Mouse (Mus musculus): Measurements from ENCODE around the gene Sgcd. TPM values are rescaled to one million over a fixed set of nuclear protein-coding genes. Genes with fewer than 3 reads are reported as not detected.

The Sgcd gene
- polyA plus RNA-seq, 1 experiment from 2014 or later, result 0.09 TPM

DNA sequence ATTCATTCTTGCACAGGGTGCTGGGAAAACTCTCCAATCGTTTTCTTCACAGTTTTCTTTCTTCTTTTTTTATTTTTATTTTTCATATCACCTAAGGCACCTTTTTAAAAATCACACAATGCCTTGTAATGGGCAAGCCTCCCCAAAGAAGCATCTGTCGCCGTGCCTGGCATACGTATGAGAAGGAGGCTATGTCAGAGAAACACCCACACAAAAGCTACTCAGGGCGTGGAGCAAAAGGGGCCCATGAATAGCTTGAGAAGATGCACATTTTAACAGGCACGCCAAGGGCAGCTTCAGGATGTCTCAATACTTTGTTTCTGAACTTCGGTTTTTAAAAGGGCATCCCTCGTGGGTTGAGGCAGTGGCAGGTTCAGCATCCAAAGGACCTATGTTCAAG lies 777.2 kb downstream of the Sgcd start:
- Histone ChIP-seq H3K4me3 (ENCODE audit: low read depth, low read length) (no peak overlapping the region), H3K27ac (ENCODE audit: low read depth) (no peak overlapping the region), H3K4me1 (ENCODE audit: insufficient read depth) (no peaks in the 10 kb centered on the region), H3K9ac (replicated peaks) (no peak overlapping the region), H3K27me3 (ENCODE audit: insufficient read depth, low read length) (no peaks in the 10 kb centered on the region), H3K36me3 (replicated peaks; ENCODE audit: insufficient read depth, low read length) (no peaks in the 10 kb centered on the region), H3K9me3 (ENCODE audit: low read length) (no peaks in the 10 kb centered on the region), H3K4me2 (ENCODE audit: low read depth, low read length) (no peak overlapping the region)
- TF ChIP-seq EP300 (IDR thresholded peaks at IDR 0.05; ENCODE audit: low read depth), result no peak
- no peak for TF ChIP-seq CTCF (IDR thresholded peaks at IDR 0.05; ENCODE audit: low read depth)
- DNase-seq (no peak), ATAC-seq (no peak)
- 75% methylated on average over 8 of the region's 8 CpGs for WGBS (ENCODE audit: insufficient replicate concordance)

DNA sequence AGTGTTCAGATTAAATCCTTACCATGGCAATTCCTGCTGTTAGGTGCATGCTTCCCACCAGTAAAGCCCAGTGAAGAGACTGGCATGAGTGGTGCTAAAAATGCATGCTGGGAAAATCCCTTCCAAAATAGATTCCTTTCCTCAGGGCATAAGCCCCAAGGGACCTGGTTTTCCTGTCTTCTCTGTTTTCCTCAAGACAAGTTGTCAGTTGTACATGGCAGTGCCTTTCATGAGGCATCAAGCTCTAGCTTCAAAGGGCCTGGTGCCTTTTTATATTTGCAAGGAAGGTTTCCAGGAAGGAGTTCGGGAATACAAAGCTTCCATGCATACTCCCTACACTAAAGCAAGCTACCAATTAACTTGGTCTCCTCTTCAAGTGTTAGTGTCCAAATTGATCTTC lies 782.3 kb downstream of the Sgcd start:
- Histone ChIP-seq H3K9ac (replicated peaks) (no peak overlapping the region), H3K27me3 (ENCODE audit: insufficient read depth, low read length) (no peaks in the 10 kb centered on the region), H3K4me2 (ENCODE audit: low read depth, low read length) (no peak overlapping the region), H3K4me1 (ENCODE audit: insufficient read depth) (no peaks in the 10 kb centered on the region), H3K36me3 (replicated peaks; ENCODE audit: insufficient read depth, low read length) (no peaks in the 10 kb centered on the region), H3K4me3 (ENCODE audit: low read depth, low read length) (no peak overlapping the region), H3K27ac (ENCODE audit: low read depth) (no peak overlapping the region), H3K9me3 (ENCODE audit: low read length) (no peaks in the 10 kb centered on the region)
- DNase-seq, result no peak
- TF ChIP-seq CTCF (IDR thresholded peaks at IDR 0.05; ENCODE audit: low read depth) (no peak), EP300 (IDR thresholded peaks at IDR 0.05; ENCODE audit: low read depth) (no peak)
- ATAC-seq, result no peak
- 64% methylated on average over 1 of the region's 1 CpGs for WGBS (ENCODE audit: insufficient replicate concordance)

DNA sequence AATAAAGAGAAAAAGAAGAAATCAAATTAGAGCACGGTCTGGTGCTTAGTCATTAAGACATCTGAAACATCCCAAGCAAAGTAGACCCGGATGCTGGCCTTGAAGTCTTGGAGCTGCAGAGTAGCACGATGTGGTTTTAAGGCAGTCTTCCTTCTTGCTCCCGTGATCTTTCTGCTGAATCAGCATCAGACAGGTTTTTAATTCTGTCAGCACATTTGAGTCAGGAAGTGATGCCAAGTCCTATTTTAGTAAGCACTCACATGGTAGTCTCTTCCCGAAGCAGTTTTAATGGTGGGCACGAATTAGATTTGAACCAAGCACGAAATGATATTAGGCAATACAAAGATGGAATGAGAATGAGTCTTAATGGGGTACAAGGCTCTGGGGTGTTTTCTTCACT lies 789.7 kb downstream of the Sgcd start:
- TF ChIP-seq EP300 (IDR thresholded peaks at IDR 0.05; ENCODE audit: low read depth) (no peak), CTCF (IDR thresholded peaks at IDR 0.05; ENCODE audit: low read depth) (no peak)
- DNase-seq (no peak), ATAC-seq (no peak)
- H3K4me2 ChIP-seq (ENCODE audit: low read depth, low read length), result no peak overlapping the region
- H3K9me3 ChIP-seq (ENCODE audit: low read length), result no peaks in the 10 kb centered on the region
- 74% methylated on average over 7 of the region's 7 CpGs for WGBS (ENCODE audit: insufficient replicate concordance)
- no peak overlapping the region for H3K9ac ChIP-seq (replicated peaks)
- no peaks in the 10 kb centered on the region for H3K27me3 ChIP-seq (ENCODE audit: insufficient read depth, low read length)
- no peak overlapping the region for H3K4me3 ChIP-seq (ENCODE audit: low read depth, low read length)
- no peak overlapping the region for H3K27ac ChIP-seq (ENCODE audit: low read depth)
- H3K36me3 ChIP-seq (replicated peaks; ENCODE audit: insufficient read depth, low read length), result no peaks in the 10 kb centered on the region
- H3K4me1 ChIP-seq (ENCODE audit: insufficient read depth), result no peaks in the 10 kb centered on the region

DNA sequence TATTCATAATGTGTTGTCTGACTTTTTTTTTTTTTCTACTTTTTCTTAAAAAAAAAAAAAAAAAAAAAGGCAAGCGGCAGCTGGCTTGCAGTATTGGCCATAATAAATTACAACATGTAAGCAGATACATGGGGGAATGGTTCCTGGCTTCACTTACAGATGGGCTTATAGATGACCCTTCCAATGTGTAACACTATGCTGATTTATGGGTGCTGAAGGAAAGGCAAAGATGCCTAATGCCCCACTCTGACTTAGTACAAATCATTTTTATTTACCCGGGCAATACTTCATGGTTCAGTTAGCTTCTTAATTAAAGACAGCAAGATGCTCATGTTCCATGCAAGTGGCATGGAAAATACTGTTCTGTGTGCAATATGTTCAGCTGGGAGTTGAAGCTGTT lies 800.2 kb downstream of the Sgcd start:
- no peaks in the 10 kb centered on the region for H3K36me3 ChIP-seq (replicated peaks; ENCODE audit: insufficient read depth, low read length)
- no peaks in the 10 kb centered on the region for H3K9me3 ChIP-seq (ENCODE audit: low read length)
- no peaks in the 10 kb centered on the region for H3K27me3 ChIP-seq (ENCODE audit: insufficient read depth, low read length)
- H3K9ac ChIP-seq (replicated peaks), result no peak overlapping the region
- WGBS (ENCODE audit: insufficient replicate concordance), result 77% methylated on average over 2 of the region's 2 CpGs
- no peak overlapping the region for H3K27ac ChIP-seq (ENCODE audit: low read depth)
- H3K4me3 ChIP-seq (ENCODE audit: low read depth, low read length), result no peak overlapping the region
- TF ChIP-seq EP300 (IDR thresholded peaks at IDR 0.05; ENCODE audit: low read depth) (no peak), CTCF (IDR thresholded peaks at IDR 0.05; ENCODE audit: low read depth) (no peak)
- no peaks in the 10 kb centered on the region for H3K4me1 ChIP-seq (ENCODE audit: insufficient read depth)
- DNase-seq, result no peak
- no peak overlapping the region for H3K4me2 ChIP-seq (ENCODE audit: low read depth, low read length)
- no peak for ATAC-seq

DNA sequence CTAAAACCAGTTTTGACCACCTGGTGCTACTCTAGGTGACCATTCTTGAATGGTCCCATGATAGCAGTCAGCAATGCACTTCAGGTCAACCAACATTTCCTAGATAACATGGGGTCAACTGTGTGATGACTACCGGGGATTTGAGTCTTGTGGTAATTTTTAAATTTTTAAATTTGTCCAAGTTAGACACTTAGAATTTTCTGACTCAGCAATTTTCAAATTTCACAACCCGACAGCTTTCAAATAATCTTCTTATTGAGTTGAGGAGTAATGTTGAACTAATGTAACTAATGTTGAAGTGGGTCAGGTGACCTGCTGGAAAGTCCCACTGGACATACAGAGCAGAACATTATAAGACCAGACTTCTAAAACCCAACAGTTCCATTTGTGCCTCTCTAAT lies 813.8 kb downstream of the Sgcd start:
- TF ChIP-seq EP300 (IDR thresholded peaks at IDR 0.05; ENCODE audit: low read depth) (no peak), CTCF (IDR thresholded peaks at IDR 0.05; ENCODE audit: low read depth) (no peak)
- no peak for ATAC-seq
- Histone ChIP-seq H3K27ac (ENCODE audit: low read depth) (no peak overlapping the region), H3K9ac (replicated peaks) (no peak overlapping the region), H3K27me3 (ENCODE audit: insufficient read depth, low read length) (no peaks in the 10 kb centered on the region), H3K9me3 (ENCODE audit: low read length) (no peaks in the 10 kb centered on the region), H3K4me2 (ENCODE audit: low read depth, low read length) (no peak overlapping the region), H3K36me3 (replicated peaks; ENCODE audit: insufficient read depth, low read length) (no peaks in the 10 kb centered on the region), H3K4me1 (ENCODE audit: insufficient read depth) (no peaks in the 10 kb centered on the region), H3K4me3 (ENCODE audit: low read depth, low read length) (no peak overlapping the region)
- no peak for DNase-seq
- WGBS (ENCODE audit: insufficient replicate concordance), result 69% methylated on average over 2 of the region's 2 CpGs

DNA sequence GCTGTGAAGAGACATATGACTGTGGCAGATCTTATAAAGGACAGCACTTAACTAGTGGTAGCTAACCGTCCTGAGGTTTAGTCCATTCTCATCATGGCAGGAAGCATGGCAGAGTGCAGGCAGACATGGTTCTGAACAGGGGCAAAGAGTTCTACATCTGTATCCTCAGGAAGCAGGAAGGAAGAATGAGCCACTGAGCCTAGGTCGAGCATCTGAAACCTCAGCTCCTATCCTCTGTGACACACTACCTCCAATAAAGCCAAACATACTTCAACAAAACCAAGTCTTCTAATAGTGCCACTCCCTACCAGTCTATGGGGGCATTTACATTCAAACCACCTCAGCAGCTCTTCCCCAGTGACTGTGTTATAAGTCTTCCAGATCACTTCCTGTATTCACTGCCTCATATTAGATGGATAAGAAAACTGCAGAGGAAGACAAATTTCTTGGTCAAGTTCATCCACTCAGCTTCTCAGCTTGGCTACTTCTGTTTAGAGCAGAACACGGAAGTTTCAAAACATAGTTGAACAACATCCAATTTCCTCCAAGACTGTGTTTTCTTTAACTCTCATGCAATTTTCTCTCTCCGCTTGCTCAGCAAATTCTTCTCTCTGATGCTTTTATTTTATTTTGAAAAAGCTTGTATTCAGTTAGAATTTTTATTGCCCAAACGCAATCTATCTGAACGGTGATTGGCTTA lies 817.7 kb downstream of the Sgcd start:
- ATAC-seq (no peak; the same call in 1 of the 2 replicates), DNase-seq (no peak)
- 0 out of 2 replicates have a peak overlapping the region, but pooled peaks have one; percentile 29 for H3K27ac ChIP-seq (ENCODE audit: low read depth)
- no peaks in the 10 kb centered on the region for H3K4me1 ChIP-seq (ENCODE audit: insufficient read depth)
- H3K4me2 ChIP-seq (ENCODE audit: low read depth, low read length), result no peak overlapping the region
- no peaks in the 10 kb centered on the region for H3K36me3 ChIP-seq (replicated peaks; ENCODE audit: insufficient read depth, low read length)
- H3K27me3 ChIP-seq (ENCODE audit: insufficient read depth, low read length), result no peaks in the 10 kb centered on the region
- H3K9ac ChIP-seq (replicated peaks), result no peak overlapping the region
- H3K4me3 ChIP-seq (ENCODE audit: low read depth, low read length), result no peak overlapping the region
- no peaks in the 10 kb centered on the region for H3K9me3 ChIP-seq (ENCODE audit: low read length)
- TF ChIP-seq CTCF (IDR thresholded peaks at IDR 0.05; ENCODE audit: low read depth), result no peak
- 49% methylated on average over 6 of the region's 6 CpGs for WGBS (ENCODE audit: insufficient replicate concordance)
